Comparison of ENCODE assay signal across 7 mouse cellular contexts in genomic region chr5:65130528-65131210, GRCm38 (mm10). TPM values are rescaled to one million over a fixed set of nuclear protein-coding genes. Genes with fewer than 3 reads are reported as not detected.
DNase-seq lines count a peak whose midpoint lies in the region; ATAC-seq and TF ChIP-seq lines count a peak whose summit lies in the region.

No protein-coding gene starts in this region.

- ATAC-seq in lung, embryonic 15.5 days (ENCODE audit: borderline replicate concordance, extremely low read depth, low FRiP score, low TSS enrichment): no peak
- ATAC-seq in embryonic facial prominence, embryonic 15.5 days (ENCODE audit: insufficient number of reproducible peaks, low FRiP score, low TSS enrichment, low read depth): no peak
- ATAC-seq in intestine, postnatal 0 days: no peak
- ATAC-seq in midbrain, embryonic 16.5 days: peak; percentile 91

- H3K9ac ChIP-seq in lung, embryonic 15.5 days: peak overlapping the region; percentile 29; the same call in 1 of the 2 replicates
- H3K9ac ChIP-seq in embryonic facial prominence, embryonic 15.5 days: no peak overlapping the region
- no peak overlapping the region for H3K9ac ChIP-seq in intestine, postnatal 0 days (ENCODE audit: low read depth, low read length)
- peak overlapping the region; percentile 68 for H3K9ac ChIP-seq in midbrain, embryonic 16.5 days (ENCODE audit: low read depth, low read length)

- no peaks in the 10 kb centered on the region for H3K36me3 ChIP-seq in lung, embryonic 15.5 days
- H3K36me3 ChIP-seq in embryonic facial prominence, embryonic 15.5 days: no peaks in the 10 kb centered on the region
- H3K36me3 ChIP-seq in intestine, postnatal 0 days (ENCODE audit: control insufficient read depth, insufficient read depth): no peaks in the 10 kb centered on the region; the same call in 1 of the 2 replicates
- H3K36me3 ChIP-seq in midbrain, embryonic 16.5 days (ENCODE audit: control insufficient read depth, insufficient read depth, low read length): no peaks in the 10 kb centered on the region

- TF ChIP-seq CTCF in intestine, postnatal 0 days (IDR thresholded peaks at IDR 0.05; ENCODE audit: low read depth): no peak

- 10% methylated on average over 12 of the region's 12 CpGs for WGBS in lung, embryonic 15.5 days
- WGBS in embryonic facial prominence, embryonic 15.5 days: 4% methylated on average over 12 of the region's 12 CpGs
- 10% methylated on average over 12 of the region's 12 CpGs for WGBS in intestine, postnatal 0 days
- WGBS in midbrain, embryonic 16.5 days: 1% methylated on average over 12 of the region's 12 CpGs

- no peaks in the 10 kb centered on the region for H3K4me1 ChIP-seq in lung, embryonic 15.5 days
- H3K4me1 ChIP-seq in embryonic facial prominence, embryonic 15.5 days: peaks cover 10% of the 10 kb centered on the region; the same call in 1 of the 2 replicates
- no peaks in the 10 kb centered on the region for H3K4me1 ChIP-seq in intestine, postnatal 0 days (replicated peaks; ENCODE audit: control insufficient read depth, insufficient read depth, low read length)
- peaks cover 6% of the 10 kb centered on the region for H3K4me1 ChIP-seq in midbrain, embryonic 16.5 days (ENCODE audit: control insufficient read depth, insufficient read depth, low read length)

- DNase-seq in lung, postnatal 14 days: no peak
- DNase-seq in spleen, postnatal 10 days (ENCODE audit: low spot score in 2 of 2): no peak
- no peak for DNase-seq in gastrocnemius, postnatal 25 days

- peak overlapping the region; percentile 32 for H3K4me3 ChIP-seq in lung, embryonic 15.5 days
- peak overlapping the region; percentile 34 for H3K4me3 ChIP-seq in embryonic facial prominence, embryonic 15.5 days (replicated peaks)
- H3K4me3 ChIP-seq in intestine, postnatal 0 days (ENCODE audit: low read depth, low read length): peak overlapping the region; percentile 31
- H3K4me3 ChIP-seq in midbrain, embryonic 16.5 days (ENCODE audit: low read depth, low read length): peak overlapping the region; percentile 53

- H3K9me3 ChIP-seq in lung, embryonic 15.5 days: no peaks in the 10 kb centered on the region
- H3K9me3 ChIP-seq in embryonic facial prominence, embryonic 15.5 days (replicated peaks): no peaks in the 10 kb centered on the region
- no peaks in the 10 kb centered on the region for H3K9me3 ChIP-seq in intestine, postnatal 0 days (ENCODE audit: control insufficient read depth)
- no peaks in the 10 kb centered on the region for H3K9me3 ChIP-seq in midbrain, embryonic 16.5 days (replicated peaks; ENCODE audit: control insufficient read depth, low read length, poor library complexity, severe bottlenecking)

- H3K4me2 ChIP-seq in lung, embryonic 15.5 days: peak overlapping the region; percentile 57
- H3K4me2 ChIP-seq in embryonic facial prominence, embryonic 15.5 days (replicated peaks): peak overlapping the region; percentile 57
- peak overlapping the region; percentile 65 for H3K4me2 ChIP-seq in intestine, postnatal 0 days (replicated peaks; ENCODE audit: low read depth)
- H3K4me2 ChIP-seq in midbrain, embryonic 16.5 days (ENCODE audit: low read length): peak overlapping the region; percentile 60

- no peak overlapping the region for H3K27ac ChIP-seq in lung, embryonic 15.5 days
- no peak overlapping the region for H3K27ac ChIP-seq in embryonic facial prominence, embryonic 15.5 days (replicated peaks)
- no peak overlapping the region for H3K27ac ChIP-seq in intestine, postnatal 0 days (ENCODE audit: low read depth, low read length)
- peak overlapping the region; percentile 68 for H3K27ac ChIP-seq in midbrain, embryonic 16.5 days (ENCODE audit: low read length)

- no peaks in the 10 kb centered on the region for H3K27me3 ChIP-seq in lung, embryonic 15.5 days
- H3K27me3 ChIP-seq in embryonic facial prominence, embryonic 15.5 days: no peaks in the 10 kb centered on the region
- no peaks in the 10 kb centered on the region for H3K27me3 ChIP-seq in intestine, postnatal 0 days (replicated peaks; ENCODE audit: control insufficient read depth, insufficient read depth, low read length)
- H3K27me3 ChIP-seq in midbrain, embryonic 16.5 days (ENCODE audit: control insufficient read depth, insufficient read depth, low read depth, low read length): no peaks in the 10 kb centered on the region

RNA-seq across cellular contexts. Expression of gene Klhl5, which starts 23.3 kb away (rescaled TPM):
- polyA plus RNA-seq in lung, embryonic 15.5 days (2015; fragmentation: Nextera tagmentation; extraction: Ambion mirVana): 26.8 and 28.6 TPM in 2 replicates
- polyA plus RNA-seq in embryonic facial prominence, embryonic 15.5 days (2015; fragmentation: Nextera tagmentation; extraction: Ambion mirVana): 20.2 and 22.6 TPM in 2 replicates
- polyA plus RNA-seq in intestine, postnatal 0 days (2015; fragmentation: Nextera tagmentation; extraction: Ambion mirVana): 7.7 and 8.1 TPM in 2 replicates
- 61.6 and 63.9 TPM in 2 replicates for polyA plus RNA-seq in midbrain, embryonic 16.5 days (2015; fragmentation: Nextera tagmentation; extraction: Ambion mirVana)
- 1 to 10 TPM; 6.5 to 6.8 TPM for total RNA-seq in gastrocnemius, postnatal 25 days (2021)

RNA-seq across cellular contexts. Expression of gene Tmem156, which starts 38.7 kb away (rescaled TPM):
- polyA plus RNA-seq in lung, embryonic 15.5 days (2015; fragmentation: Nextera tagmentation; extraction: Ambion mirVana): 0.42 and 0.50 TPM in 2 replicates
- 0.45 and 0.94 TPM in 2 replicates for polyA plus RNA-seq in embryonic facial prominence, embryonic 15.5 days (2015; fragmentation: Nextera tagmentation; extraction: Ambion mirVana)
- polyA plus RNA-seq in intestine, postnatal 0 days (2015; fragmentation: Nextera tagmentation; extraction: Ambion mirVana): 1.0 and 1.4 TPM in 2 replicates
- polyA plus RNA-seq in midbrain, embryonic 16.5 days (2015; fragmentation: Nextera tagmentation; extraction: Ambion mirVana): 0.20 TPM in 1 of 2 replicates, not detected in the other
- total RNA-seq in gastrocnemius, postnatal 25 days (2021): not detected

Comparison
In these comparisons a context has a peak if more than half of its experiments do, and no peak if none do; other contexts are left out.
1. H3K9ac ChIP-seq: peak in lung, embryonic 15.5 days (single experiment) and midbrain, embryonic 16.5 days (single experiment); none in embryonic facial prominence, embryonic 15.5 days (single experiment) and intestine, postnatal 0 days (single experiment).
2. Peak in every context shown above with its lines, with median percentiles within 50 percentile points of each other: H3K4me2 ChIP-seq and H3K4me3 ChIP-seq.